Mouse (Mus musculus) C2C12 (cell line): ENCODE results near the gene Doc2g. TPM values are rescaled to one million over a fixed set of nuclear protein-coding genes. Genes with fewer than 3 reads are reported as not detected.
"Not testable (repeated sequence)": the region's sequence is repeated elsewhere in the genome, so short reads cannot be mapped to it uniquely, and the experiment has no call there.

Experiments used
- H3K27me3 ChIP-seq: one replicate; pipeline ENCODE4 v1.6.1; 2011; ENCODE audit not compliant: control insufficient read depth, insufficient read depth, insufficient read length
- H3K36me3 ChIP-seq: one replicate; pipeline ENCODE4 v1.6.1; 2011; ENCODE audit not compliant: control insufficient read depth, insufficient read depth
- H3K4me3 ChIP-seq: one replicate; pipeline ENCODE4 v1.5.1; 2011; ENCODE audit warnings: mild to moderate bottlenecking, control low read depth; ENCODE audit not compliant: poor library complexity, insufficient read depth, severe bottlenecking
- H3K79me2 ChIP-seq: one replicate; pipeline ENCODE4 v1.6.1; 2011; ENCODE audit not compliant: control insufficient read depth, insufficient read depth
- H3K79me3 ChIP-seq: one replicate; pipeline ENCODE4 v1.6.1; 2011; ENCODE audit warnings: low read depth, control low read depth
- H3ac ChIP-seq: one replicate; pipeline ENCODE3; 2011; ENCODE audit warnings: low read depth; ENCODE audit not compliant: control insufficient read depth, insufficient read length
- CEBPB ChIP-seq: IDR thresholded peaks from one replicate; pipeline ENCODE4 v1.6.1; 2011; ENCODE audit warnings: low read depth, mild to moderate bottlenecking, control low read depth, moderate library complexity
- CTCF ChIP-seq: IDR thresholded peaks from one replicate; pipeline ENCODE4 v1.5.1; 2011; ENCODE audit not compliant: control insufficient read depth, insufficient read depth, insufficient read length
- FOSL1 ChIP-seq: IDR thresholded peaks from one replicate; pipeline ENCODE4 v1.8.0; 2011; ENCODE audit warnings: mild to moderate bottlenecking, low read length; ENCODE audit not compliant: poor library complexity, insufficient read depth, severe bottlenecking
- MAX ChIP-seq: IDR thresholded peaks from one replicate; pipeline ENCODE4 v1.6.1; 2011; ENCODE audit warnings: mild to moderate bottlenecking, control low read depth
- MYOD1 ChIP-seq: IDR thresholded peaks from one replicate; pipeline ENCODE4 v1.6.1; 2011; ENCODE audit warnings: low read depth; ENCODE audit not compliant: control insufficient read depth, insufficient read length
- MYOG ChIP-seq: IDR thresholded peaks from one replicate; pipeline ENCODE4 v1.6.1; 2011; ENCODE audit not compliant: control insufficient read depth, insufficient read length; ENCODE audit errors: extremely low read depth
- USF1 ChIP-seq: IDR thresholded peaks from one replicate; pipeline ENCODE4 v1.6.1; 2011; ENCODE audit warnings: low read depth, mild to moderate bottlenecking, control low read depth, moderate library complexity
- polyA plus RNA-seq: library from polyadenylated mRNA; unstranded; fragments of >200 nt; fragmentation: generic; extraction: Trizol; gene quantifications from one replicate; pipeline ENCODE4 v1.2.1, GENCODE M21; 2012; ENCODE audit warnings: missing spikeins

Gene Doc2g
- polyA plus RNA-seq, 1 experiment = 0.98 TPM

- H3ac ChIP-seq = no peak overlapping the region
- H3K27me3 ChIP-seq = peaks cover 3% of the 10 kb centered on the region
- no peaks in the 10 kb centered on the region for H3K79me3 ChIP-seq
- no peak overlapping the region for H3K4me3 ChIP-seq
- H3K79me2 ChIP-seq = no peaks in the 10 kb centered on the region
- no peaks in the 10 kb centered on the region for H3K36me3 ChIP-seq
- TF ChIP-seq MYOD1 = no peak
- no peak for TF ChIP-seq CTCF
- no peak for TF ChIP-seq MAX
- no peak for TF ChIP-seq MYOG
- no peak for TF ChIP-seq USF1
- TF ChIP-seq FOSL1 = no peak
- no peak for TF ChIP-seq CEBPB
Observed at GRCm38 (mm10) chr19:3960211-3960610, 42.9 kb upstream of the Doc2g start.

GRCm38 (mm10) chr19:3961805-3962204 lies 41.3 kb upstream of the Doc2g start:
- H3K79me2 ChIP-seq, H3K79me3 ChIP-seq, H3ac ChIP-seq, H3K27me3 ChIP-seq, H3K4me3 ChIP-seq, H3K36me3 ChIP-seq: not testable (repeated sequence)

GRCm38 (mm10) chr19:3962469-3962868 lies 40.6 kb upstream of the Doc2g start:
- no peak for TF ChIP-seq MAX
- no peak for TF ChIP-seq USF1
- TF ChIP-seq CEBPB = no peak
- no peak for TF ChIP-seq MYOG
- TF ChIP-seq CTCF = no peak
- TF ChIP-seq FOSL1 = no peak
- no peak for TF ChIP-seq MYOD1
- no peaks in the 10 kb centered on the region for H3K79me2 ChIP-seq
- H3ac ChIP-seq = no peak overlapping the region
- H3K79me3 ChIP-seq = no peaks in the 10 kb centered on the region
- peaks cover 3% of the 10 kb centered on the region for H3K27me3 ChIP-seq
- no peak overlapping the region for H3K4me3 ChIP-seq
- H3K36me3 ChIP-seq = no peaks in the 10 kb centered on the region

- H3K79me2 ChIP-seq = no peaks in the 10 kb centered on the region
- TF ChIP-seq CTCF (no peak), USF1 (no peak), MAX (no peak), CEBPB (no peak), FOSL1 (no peak), MYOG (no peak), MYOD1 (no peak)
- H3K36me3 ChIP-seq = no peaks in the 10 kb centered on the region
- H3K4me3 ChIP-seq = no peak overlapping the region
- H3K79me3 ChIP-seq = no peaks in the 10 kb centered on the region
- no peak overlapping the region for H3ac ChIP-seq
- peaks cover 3% of the 10 kb centered on the region for H3K27me3 ChIP-seq
Observed at GRCm38 (mm10) chr19:3964030-3964429, 39.1 kb upstream of the Doc2g start.

- no peak overlapping the region for H3ac ChIP-seq
- peaks cover 6% of the 10 kb centered on the region for H3K27me3 ChIP-seq
- no peaks in the 10 kb centered on the region for H3K79me3 ChIP-seq
- H3K36me3 ChIP-seq = no peaks in the 10 kb centered on the region
- H3K4me3 ChIP-seq = no peak overlapping the region
- no peak for TF ChIP-seq USF1
- no peak for TF ChIP-seq MYOG
- no peaks in the 10 kb centered on the region for H3K79me2 ChIP-seq
Observed at GRCm38 (mm10) chr19:3966330-3967075, 36.6 kb upstream of the Doc2g start.

GRCm38 (mm10) chr19:3967258-3967657 lies 35.9 kb upstream of the Doc2g start:
- no peaks in the 10 kb centered on the region for H3K79me2 ChIP-seq
- H3K79me3 ChIP-seq = no peaks in the 10 kb centered on the region
- no peak overlapping the region for H3ac ChIP-seq
- TF ChIP-seq FOSL1 = no peak
- no peak for TF ChIP-seq MYOD1
- TF ChIP-seq CTCF = no peak
- no peak for TF ChIP-seq MYOG
- no peak for TF ChIP-seq MAX
- TF ChIP-seq CEBPB = no peak
- H3K4me3 ChIP-seq = no peak overlapping the region
- H3K36me3 ChIP-seq = no peaks in the 10 kb centered on the region
- peaks cover 6% of the 10 kb centered on the region for H3K27me3 ChIP-seq

- no peaks in the 10 kb centered on the region for H3K79me2 ChIP-seq
- no peak within 1 kb of the TSS for H3ac ChIP-seq
- no peaks in the 10 kb centered on the region for H3K79me3 ChIP-seq
- TF ChIP-seq MAX (no peak), USF1 (no peak), FOSL1 (no peak), MYOG (no peak), CTCF (no peak), MYOD1 (no peak), CEBPB (no peak)
- no peaks in the 10 kb centered on the region for H3K36me3 ChIP-seq
- no peak within 1 kb of the TSS for H3K4me3 ChIP-seq
- H3K27me3 ChIP-seq = peaks cover 15% of the 10 kb centered on the region
Observed at GRCm38 (mm10) chr19:3972229-3972628, 30.9 kb upstream of the Doc2g start, which contains the start of gene Aldh3b2. Gene Aldh3b2, plus strand, starts transcription at chr19:3972328.

GRCm38 (mm10) chr19:3974608-3975007 lies 28.5 kb upstream of the Doc2g start:
- not testable (repeated sequence) for H3K79me3 ChIP-seq, H3K36me3 ChIP-seq, H3K4me3 ChIP-seq, H3K79me2 ChIP-seq, H3ac ChIP-seq
- peaks cover 14% of the 10 kb centered on the region for H3K27me3 ChIP-seq
